Mouse (Mus musculus) heart, embryonic 13.5 days (tissue): ENCODE data around the gene Mob1a. TPM values are rescaled to one million over a fixed set of nuclear protein-coding genes. Genes with fewer than 3 reads are reported as not detected.

Experiments used
- polyA plus RNA-seq: library from polyadenylated mRNA; unstranded; fragments of >200 nt; fragmentation: Nextera tagmentation; extraction: Ambion mirVana; gene quantifications from 2 replicates; pipeline ENCODE4 v1.2.1, GENCODE M21; 2015

Gene Mob1a
- polyA plus RNA-seq, 1 experiment from 2014 or later: 30.7 TPM

Other genes starting within 250 kb of the Mob1a start
- gene Pcgf1, start 248.1 kb upstream of the Mob1a start, polyA plus RNA-seq: 14.8 and 19.5 TPM in 2 replicates
- 0.20 TPM in 1 of 2 replicates, not detected in the other for gene Lbx2, start 239.6 kb upstream of the Mob1a start, polyA plus RNA-seq
- gene Ccdc142, start 224.4 kb upstream of the Mob1a start, polyA plus RNA-seq: 1.5 and 1.7 TPM in 2 replicates
- gene Gm42688, start 224.4 kb upstream of the Mob1a start, polyA plus RNA-seq: 1.6 TPM in 2 replicates
- 134 and 176 TPM in 2 replicates for gene Mrpl53, start 217.0 kb upstream of the Mob1a start, polyA plus RNA-seq
- gene Mogs, start 210.5 kb upstream of the Mob1a start, polyA plus RNA-seq: 18.5 and 22.0 TPM in 2 replicates
- 88.8 and 99.2 TPM in 2 replicates for gene Wbp1, start 204.5 kb upstream of the Mob1a start, polyA plus RNA-seq
- 8.2 and 8.7 TPM in 2 replicates for gene Ino80b, start 200.6 kb upstream of the Mob1a start, polyA plus RNA-seq
- gene Rtkn, start 190.6 kb upstream of the Mob1a start, polyA plus RNA-seq: 19.5 and 21.6 TPM in 2 replicates
- 7.0 and 7.5 TPM in 2 replicates for gene Wdr54, start 169.6 kb upstream of the Mob1a start, polyA plus RNA-seq
- 0.55 and 0.64 TPM in 2 replicates for gene 1700003E16Rik, start 169.6 kb upstream of the Mob1a start, polyA plus RNA-seq
- gene Dctn1, start 160.1 kb upstream of the Mob1a start, polyA plus RNA-seq: 62.3 and 65.9 TPM in 2 replicates
- gene Slc4a5, start 106.2 kb upstream of the Mob1a start, polyA plus RNA-seq: 0.11 and 0.37 TPM in 2 replicates
- gene Mthfd2, start 108 bp upstream of the Mob1a start, polyA plus RNA-seq: 27.6 and 30.9 TPM in 2 replicates
- gene Bola3, start 23.1 kb downstream of the Mob1a start, polyA plus RNA-seq: 233 and 264 TPM in 2 replicates
- 27.7 and 30.6 TPM in 2 replicates for gene Tet3, start 133.1 kb downstream of the Mob1a start, polyA plus RNA-seq
- gene Dguok, start 181.0 kb downstream of the Mob1a start, polyA plus RNA-seq: 54.0 and 55.2 TPM in 2 replicates
- 15.2 and 20.7 TPM in 2 replicates for gene Actg2, start 210.2 kb downstream of the Mob1a start, polyA plus RNA-seq
- gene Stambp, start 246.7 kb downstream of the Mob1a start, polyA plus RNA-seq: 21.4 and 24.2 TPM in 2 replicates